Mouse (Mus musculus) midbrain, embryonic 15.5 days (tissue): ENCODE results near the gene Tpp1. TPM values are rescaled to one million over a fixed set of nuclear protein-coding genes. Genes with fewer than 3 reads are reported as not detected.

Experiments used
- ATAC-seq: fragments of 200-750 bp; cut with Nextera tagmentation; replicated peaks from 2 replicates; pipeline ENCODE4 v1.8.0; 2017; ENCODE audit warnings: moderate TSS enrichment
- H3K27ac ChIP-seq: fragments of 300-500 bp; sonication (generic); 2 replicates; pipeline ENCODE4 v1.5.1; 2015; ENCODE audit warnings: mild to moderate bottlenecking, inconsistent platforms
- H3K27me3 ChIP-seq: fragments of 300-500 bp; sonication (generic); replicated peaks from 2 replicates; pipeline ENCODE4 v1.6.1; 2015; ENCODE audit warnings: inconsistent platforms
- H3K36me3 ChIP-seq: fragments of 300-500 bp; sonication (generic); replicated peaks from 2 replicates; pipeline ENCODE4 v1.6.1; 2015; ENCODE audit warnings: inconsistent platforms
- H3K4me1 ChIP-seq: fragments of 300-500 bp; sonication (generic); 2 replicates; pipeline ENCODE4 v1.6.1; 2015; ENCODE audit warnings: inconsistent platforms
- H3K4me2 ChIP-seq: fragments of 300-500 bp; sonication (generic); 2 replicates; pipeline ENCODE4 v1.6.1; 2015; ENCODE audit warnings: inconsistent platforms, mild to moderate bottlenecking, moderate library complexity
- H3K4me3 ChIP-seq: fragments of 300-500 bp; sonication (generic); 2 replicates; pipeline ENCODE4 v1.5.1; 2015; ENCODE audit warnings: mild to moderate bottlenecking, inconsistent platforms
- H3K9ac ChIP-seq: fragments of 300-500 bp; sonication (generic); 2 replicates; pipeline ENCODE4 v1.6.1; 2015; ENCODE audit warnings: mild to moderate bottlenecking, inconsistent platforms
- H3K9me3 ChIP-seq: fragments of 300-500 bp; sonication (generic); 2 replicates; pipeline ENCODE4 v1.6.1; 2016; ENCODE audit warnings: inconsistent platforms
- WGBS: fragments of 180-500 bp; shearing (Covaris S2); methylation state at CpG from one replicate; pipeline ENCODE4 v1.1.7; 2015; ENCODE audit warnings: mixed read lengths; 5-methylcytosine and 5-hydroxymethylcytosine counted together
- polyA plus RNA-seq: library from polyadenylated mRNA; unstranded; fragments of >200 nt; fragmentation: Nextera tagmentation; extraction: Ambion mirVana; gene quantifications from 2 replicates; pipeline ENCODE4 v1.2.1, GENCODE M21; 2015

Tpp1 gene
- polyA plus RNA-seq, result 38.7 and 43.4 TPM in 2 replicates

- peak within 1 kb of the TSS; percentile 41 for H3K4me3 ChIP-seq
- peak within 1 kb of the TSS; percentile 55 for H3K4me2 ChIP-seq
- H3K4me1 ChIP-seq, result peaks cover 17% of the 10 kb centered on the region
- peak within 1 kb of the TSS; percentile 50 for H3K9ac ChIP-seq
- no peaks in the 10 kb centered on the region for H3K27me3 ChIP-seq
- H3K36me3 ChIP-seq, result peaks cover 51% of the 10 kb centered on the region
- peak within 1 kb of the TSS; percentile 73 for H3K27ac ChIP-seq
- 20% methylated on average over 20 of the region's 20 CpGs for WGBS
- peak; percentile 91 for ATAC-seq
- H3K9me3 ChIP-seq, result no peaks in the 10 kb centered on the region
These were observed at the start of gene Tpp1 for GRCm38 (mm10) chr7:105751491-105752433. Tpp1 (minus strand) TSS chr7:105752235.

GRCm38 (mm10) chr7:105796972-105797371 is 44.9 kb upstream of the Tpp1 start:
- H3K27ac ChIP-seq, result no peak overlapping the region
- no peaks in the 10 kb centered on the region for H3K27me3 ChIP-seq
- no peak overlapping the region for H3K9ac ChIP-seq
- H3K9me3 ChIP-seq, result no peaks in the 10 kb centered on the region
- no peak for ATAC-seq
- no peaks in the 10 kb centered on the region for H3K36me3 ChIP-seq
- H3K4me3 ChIP-seq, result no peak overlapping the region
- 91% methylated on average over 3 of the region's 3 CpGs for WGBS
- no peaks in the 10 kb centered on the region for H3K4me1 ChIP-seq
- no peak overlapping the region for H3K4me2 ChIP-seq

GRCm38 (mm10) chr7:105795759-105796366 is 43.8 kb upstream of the Tpp1 start:
- Histone ChIP-seq H3K4me1 (no peaks in the 10 kb centered on the region), H3K4me3 (no peak overlapping the region), H3K36me3 (no peaks in the 10 kb centered on the region), H3K9me3 (no peaks in the 10 kb centered on the region), H3K9ac (no peak overlapping the region), H3K4me2 (no peak overlapping the region), H3K27me3 (no peaks in the 10 kb centered on the region), H3K27ac (no peak overlapping the region)
- WGBS, result 8% methylated on average over 7 of the region's 7 CpGs
- 0 out of 2 replicates have a peak, but pooled peaks have one; percentile 20 for ATAC-seq

- Histone ChIP-seq H3K4me2 (no peak overlapping the region), H3K36me3 (no peaks in the 10 kb centered on the region), H3K9ac (no peak overlapping the region), H3K4me3 (no peak overlapping the region), H3K27me3 (no peaks in the 10 kb centered on the region), H3K4me1 (peaks cover 4% of the 10 kb centered on the region; the same call in 1 of the 2 replicates), H3K27ac (no peak overlapping the region), H3K9me3 (no peaks in the 10 kb centered on the region)
- ATAC-seq, result no peak
- 75% methylated on average over 7 of the region's 7 CpGs for WGBS
These were observed 41.7 kb upstream of the Tpp1 start for GRCm38 (mm10) chr7:105793701-105794100.

- H3K4me1 ChIP-seq, result peaks cover 14% of the 10 kb centered on the region
- no peak overlapping the region for H3K9ac ChIP-seq
- no peak overlapping the region for H3K27ac ChIP-seq
- WGBS, result 90% methylated on average over 1 of the region's 1 CpGs
- no peak for ATAC-seq
- H3K4me3 ChIP-seq, result no peak overlapping the region
- H3K4me2 ChIP-seq, result no peak overlapping the region
- H3K27me3 ChIP-seq, result no peaks in the 10 kb centered on the region
- H3K9me3 ChIP-seq, result no peaks in the 10 kb centered on the region
- no peaks in the 10 kb centered on the region for H3K36me3 ChIP-seq
These were observed 39.1 kb upstream of the Tpp1 start for GRCm38 (mm10) chr7:105791147-105791546.

GRCm38 (mm10) chr7:105787285-105788140 is 35.5 kb upstream of the Tpp1 start, which contains the start of gene Dchs1:
Dchs1 (minus strand) TSS chr7:105787654.
- under 1% methylated on average over 63 of the region's 97 CpGs for WGBS
- peak within 1 kb of the TSS; percentile 99 for H3K9ac ChIP-seq
- no peaks in the 10 kb centered on the region for H3K9me3 ChIP-seq
- H3K36me3 ChIP-seq, result 0 out of 2 replicates have a peak, but pooled peaks cover 8% of the 10 kb centered on the region
- H3K27ac ChIP-seq, result peak within 1 kb of the TSS; percentile 98
- no peaks in the 10 kb centered on the region for H3K27me3 ChIP-seq
- peak within 1 kb of the TSS; percentile 86 for H3K4me3 ChIP-seq
- peak within 1 kb of the TSS; percentile 68 for H3K4me2 ChIP-seq
- peak; percentile 80 for ATAC-seq
- peaks cover 50% of the 10 kb centered on the region for H3K4me1 ChIP-seq

- peaks cover 12% of the 10 kb centered on the region; the same call in 1 of the 2 replicates for H3K36me3 ChIP-seq
- WGBS, result 4% methylated on average over 20 of the region's 20 CpGs
- peak overlapping the region; percentile 98 for H3K27ac ChIP-seq
- peak overlapping the region; percentile 68 for H3K4me2 ChIP-seq
- H3K4me3 ChIP-seq, result peak overlapping the region; percentile 86
- peak; percentile 79 for ATAC-seq
- H3K27me3 ChIP-seq, result no peaks in the 10 kb centered on the region
- H3K4me1 ChIP-seq, result peaks cover 54% of the 10 kb centered on the region
- H3K9ac ChIP-seq, result peak overlapping the region; percentile 99
- H3K9me3 ChIP-seq, result no peaks in the 10 kb centered on the region
These were observed 34.7 kb upstream of the Tpp1 start for GRCm38 (mm10) chr7:105786506-105787284.

GRCm38 (mm10) chr7:105784556-105784955 is 32.5 kb upstream of the Tpp1 start:
- H3K36me3 ChIP-seq, result peaks cover 29% of the 10 kb centered on the region; the same call in 1 of the 2 replicates
- no peaks in the 10 kb centered on the region for H3K27me3 ChIP-seq
- H3K4me3 ChIP-seq, result peak overlapping the region; percentile 86
- H3K4me1 ChIP-seq, result peaks cover 54% of the 10 kb centered on the region
- H3K4me2 ChIP-seq, result peak overlapping the region; percentile 68
- ATAC-seq, result no peak
- H3K9ac ChIP-seq, result 0 out of 2 replicates have a peak overlapping the region, but pooled peaks have one; percentile 3
- H3K9me3 ChIP-seq, result no peaks in the 10 kb centered on the region
- H3K27ac ChIP-seq, result no peak overlapping the region
- 14% methylated on average over 4 of the region's 4 CpGs for WGBS

GRCm38 (mm10) chr7:105783861-105784260 is 31.8 kb upstream of the Tpp1 start:
- peaks cover 58% of the 10 kb centered on the region for H3K4me1 ChIP-seq
- no peaks in the 10 kb centered on the region for H3K27me3 ChIP-seq
- H3K4me2 ChIP-seq, result peak overlapping the region; percentile 68
- H3K4me3 ChIP-seq, result peak overlapping the region; percentile 86; the same call in 1 of the 2 replicates
- H3K27ac ChIP-seq, result 0 out of 2 replicates have a peak overlapping the region, but pooled peaks have one; percentile 23
- 0 out of 2 replicates have a peak overlapping the region, but pooled peaks have one; percentile 3 for H3K9ac ChIP-seq
- ATAC-seq, result no peak
- H3K9me3 ChIP-seq, result no peaks in the 10 kb centered on the region
- H3K36me3 ChIP-seq, result peaks cover 29% of the 10 kb centered on the region; the same call in 1 of the 2 replicates
- WGBS, result 46% methylated on average over 4 of the region's 4 CpGs

GRCm38 (mm10) chr7:105778553-105779265 is 26.7 kb upstream of the Tpp1 start:
- Histone ChIP-seq H3K27ac (peak overlapping the region; percentile 59), H3K4me3 (no peak overlapping the region), H3K4me2 (peak overlapping the region; percentile 9; the same call in 1 of the 2 replicates), H3K9ac (no peak overlapping the region; the same call in 1 of the 2 replicates), H3K27me3 (no peaks in the 10 kb centered on the region), H3K4me1 (peaks cover 70% of the 10 kb centered on the region), H3K9me3 (no peaks in the 10 kb centered on the region), H3K36me3 (peaks cover 29% of the 10 kb centered on the region; the same call in 1 of the 2 replicates)
- ATAC-seq, result peak; percentile 51
- 35% methylated on average over 4 of the region's 4 CpGs for WGBS
